Mouse (Mus musculus) thymus, adult 2 months (tissue): ENCODE results near the gene Fam117a.

Source experiments
- CTCF ChIP-seq: fragments of 200-500 bp; IDR thresholded peaks from 2 replicates; pipeline ENCODE4 v1.5.1; 2012; ENCODE audit warnings: mild to moderate bottlenecking, control low read depth, low read length, moderate library complexity, borderline replicate concordance; ENCODE audit not compliant: control insufficient read depth, poor library complexity, insufficient read depth; ENCODE audit errors: extremely low read depth
- POLR2A ChIP-seq: fragments of 200-500 bp; IDR thresholded peaks from 2 replicates; pipeline ENCODE4 v1.6.1; 2012; ENCODE audit warnings: mild to moderate bottlenecking, low read length, control low read depth, moderate library complexity; ENCODE audit not compliant: control insufficient read depth, poor library complexity, insufficient read depth; ENCODE audit errors: extremely low read depth

DNA sequence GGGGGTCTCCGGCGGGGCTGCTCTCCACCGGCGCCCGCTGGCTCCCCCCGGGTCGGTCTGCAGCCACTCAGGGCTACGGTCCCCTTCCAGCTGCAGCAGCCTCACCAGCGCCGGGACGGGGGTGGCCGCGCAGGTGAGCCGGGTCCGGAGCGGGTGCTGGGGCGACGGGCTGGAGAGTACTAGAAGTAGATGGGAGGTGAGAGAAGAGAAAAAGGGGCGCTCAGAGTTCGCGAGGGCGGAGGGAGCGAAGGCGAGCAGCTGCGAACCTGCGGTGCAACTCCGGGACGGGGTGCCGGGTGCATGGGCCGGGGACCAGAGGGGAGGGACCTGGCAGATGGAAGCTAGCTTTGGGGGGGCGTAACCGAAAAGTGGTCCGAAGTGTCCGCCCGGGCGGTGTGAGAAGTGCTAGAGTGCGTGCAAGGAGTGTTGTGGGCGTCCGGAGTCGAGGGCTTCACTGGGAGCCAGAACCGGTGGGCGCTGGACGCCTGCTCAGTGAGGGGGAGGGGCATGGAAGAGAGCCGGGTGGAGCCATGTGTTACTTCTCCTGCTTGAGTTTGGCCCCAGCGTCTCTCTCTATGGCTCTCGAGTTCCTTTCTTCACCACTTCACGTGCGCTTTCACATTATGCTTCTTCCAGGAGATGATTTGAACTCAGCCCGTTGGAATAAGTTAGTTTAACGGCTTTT, 453 bp downstream of the Fam117a start:
- TF ChIP-seq CTCF (no peak; the same call in 1 of the 2 replicates), POLR2A (no peak)
